Mouse (Mus musculus): ENCODE measurements around the gene Bglap. TPM values are rescaled to one million over a fixed set of nuclear protein-coding genes. Genes with fewer than 3 reads are reported as not detected.
A peak's percentile ranks its signal among the peaks of the same experiment; 100 is the strongest.

The Bglap gene
- polyA plus RNA-seq, 1 experiment: not detected

DNA sequence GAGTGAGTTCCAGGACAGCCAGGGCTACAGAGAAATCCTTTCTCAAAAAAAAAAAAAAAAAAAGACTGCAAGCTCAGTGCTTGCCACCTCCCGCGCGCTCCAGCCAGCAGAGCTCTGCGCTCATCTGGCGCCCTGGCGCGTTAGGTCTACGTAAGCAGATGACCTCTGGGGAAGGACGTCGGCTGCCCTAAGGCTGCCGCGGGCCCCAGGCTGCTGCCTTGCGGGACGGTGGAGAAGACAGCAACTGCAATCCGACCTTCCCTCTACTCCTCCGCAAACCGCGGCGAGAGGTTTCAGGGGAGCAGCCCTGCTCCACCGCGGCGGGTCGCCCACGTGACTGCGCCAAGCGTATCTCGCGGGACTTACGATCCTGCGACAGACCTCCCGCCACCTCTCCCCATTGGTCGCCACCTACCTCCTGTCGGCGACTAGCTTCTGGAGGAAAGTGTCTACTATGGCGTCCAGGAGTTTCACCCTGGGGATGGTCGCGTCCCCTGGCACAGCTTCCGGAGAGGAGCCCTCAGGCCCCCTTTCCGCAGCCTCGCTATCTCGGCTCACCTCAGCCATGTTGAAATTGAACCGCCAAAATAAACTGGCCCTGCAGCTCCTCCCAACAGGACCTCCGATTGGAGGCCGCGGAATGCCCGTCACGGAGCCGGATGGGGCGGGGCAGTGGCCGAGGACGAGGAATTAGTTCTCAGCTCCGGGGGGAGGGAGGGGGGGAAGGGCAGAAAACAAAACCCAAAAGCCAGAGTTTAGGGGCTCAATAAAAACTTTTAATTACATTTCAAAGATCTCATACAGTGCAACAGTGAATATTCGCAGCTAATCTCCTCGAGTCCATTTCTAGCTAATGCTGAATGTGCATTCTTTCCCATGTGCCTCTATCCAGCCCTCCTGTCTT lies 25.7 kb upstream of the Bglap start, which contains the start of gene Pmf1:
Pmf1 (minus strand) TSS at position 591 of the 904 bp plus-strand sequence.
- H3K36me3 ChIP-seq (ENCODE audit: control insufficient read depth, insufficient read depth, low read length): peaks cover 16% of the 10 kb centered on the region
- peaks cover 29% of the 10 kb centered on the region for H3K4me1 ChIP-seq (ENCODE audit: control insufficient read depth, insufficient read depth, insufficient read length, low read length)
- H3K27ac ChIP-seq (ENCODE audit: insufficient read depth, low read depth, low read length): peak within 1 kb of the TSS; percentile 94
- TF ChIP-seq CTCF (IDR thresholded peaks at IDR 0.05; ENCODE audit: extremely low read depth, insufficient read length, insufficient replicate concordance, low read depth, low read length): no peak
- peak; percentile 81 for TF ChIP-seq POLR2A (IDR thresholded peaks at IDR 0.05; ENCODE audit: low read depth, low read length)
- no peaks in the 10 kb centered on the region for H3K27me3 ChIP-seq (ENCODE audit: control insufficient read depth, insufficient read depth, low read length)
- peak within 1 kb of the TSS; percentile 78 for H3K4me3 ChIP-seq (ENCODE audit: low read depth, low read length)
- WGBS: under 1% methylated on average over 54 of the region's 54 CpGs

DNA sequence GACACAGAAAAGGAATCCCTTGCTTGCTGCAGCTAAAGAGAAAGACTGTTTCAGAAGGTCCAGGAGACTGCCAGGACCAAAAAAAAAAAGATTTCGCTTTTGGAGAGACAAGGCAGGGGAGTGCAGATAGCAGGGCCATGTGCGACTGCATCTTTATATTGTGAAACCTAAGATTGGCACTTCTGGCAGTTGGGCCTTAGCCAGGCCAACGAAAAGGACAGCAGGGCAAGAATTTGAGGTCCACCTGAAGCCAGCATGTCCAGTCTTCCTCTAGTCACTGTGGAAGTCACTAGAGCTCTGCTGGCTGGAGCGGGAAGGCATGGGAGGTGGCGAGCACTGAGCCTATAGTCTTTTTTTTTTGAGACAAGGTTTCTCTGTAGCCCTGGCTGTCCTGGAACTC lies 24.7 kb upstream of the Bglap start:
- Histone ChIP-seq H3K27ac (ENCODE audit: insufficient read depth, low read depth, low read length) (no peak overlapping the region), H3K36me3 (ENCODE audit: control insufficient read depth, insufficient read depth, low read length) (peaks cover 16% of the 10 kb centered on the region), H3K4me3 (ENCODE audit: low read depth, low read length) (peak overlapping the region; percentile 15), H3K27me3 (ENCODE audit: control insufficient read depth, insufficient read depth, low read length) (no peaks in the 10 kb centered on the region), H3K4me1 (ENCODE audit: control insufficient read depth, insufficient read depth, insufficient read length, low read length) (peaks cover 26% of the 10 kb centered on the region; the same call in 1 of the 2 replicates)
- TF ChIP-seq POLR2A (IDR thresholded peaks at IDR 0.05; ENCODE audit: low read depth, low read length) (no peak), CTCF (IDR thresholded peaks at IDR 0.05; ENCODE audit: extremely low read depth, insufficient read length, insufficient replicate concordance, low read depth, low read length) (no peak)
- 24% methylated on average over 5 of the region's 5 CpGs for WGBS

DNA sequence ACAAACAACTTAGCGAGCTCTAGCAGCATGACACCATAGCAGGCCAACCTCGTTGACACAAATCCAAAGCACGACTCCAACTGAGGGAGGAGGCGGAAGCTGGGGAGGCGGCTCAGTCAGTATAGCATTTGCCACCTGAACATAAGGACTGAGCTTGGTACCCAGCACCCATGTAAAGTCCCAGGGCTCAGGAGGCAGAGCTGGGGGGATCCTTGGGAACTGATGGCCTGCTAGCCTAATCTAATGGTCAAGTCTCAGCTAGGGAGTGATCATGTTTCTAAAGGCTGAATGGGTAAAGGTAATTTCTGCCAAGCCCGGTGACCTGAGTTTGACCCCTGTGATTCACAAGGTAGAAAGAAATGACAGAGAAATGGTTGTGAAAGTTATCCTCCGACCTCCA lies 23.3 kb upstream of the Bglap start:
- H3K4me1 ChIP-seq (ENCODE audit: control insufficient read depth, insufficient read depth, insufficient read length, low read length): peaks cover 24% of the 10 kb centered on the region; the same call in 1 of the 2 replicates
- WGBS: 45% methylated on average over 7 of the region's 7 CpGs

GRCm38 (mm10) chr3:88407090-88407489 lies 22.8 kb upstream of the Bglap start:
- Histone ChIP-seq H3K4me1 (ENCODE audit: control insufficient read depth, insufficient read depth, insufficient read length, low read length) (peaks cover 21% of the 10 kb centered on the region; the same call in 1 of the 2 replicates), H3K27ac (ENCODE audit: insufficient read depth, low read depth, low read length) (no peak overlapping the region), H3K4me3 (ENCODE audit: low read depth, low read length) (no peak overlapping the region), H3K27me3 (ENCODE audit: control insufficient read depth, insufficient read depth, low read length) (no peaks in the 10 kb centered on the region), H3K36me3 (ENCODE audit: control insufficient read depth, insufficient read depth, low read length) (peaks cover 6% of the 10 kb centered on the region)
- no peak for TF ChIP-seq POLR2A (IDR thresholded peaks at IDR 0.05; ENCODE audit: low read depth, low read length)
- TF ChIP-seq CTCF (IDR thresholded peaks at IDR 0.05; ENCODE audit: extremely low read depth, insufficient read length, insufficient replicate concordance, low read depth, low read length): peak; percentile 45; the same call in 1 of the 2 replicates
- WGBS: 1% methylated on average over 2 of the region's 2 CpGs

More for the DNA sequence above, 23.3 kb upstream of the Bglap start:
- TF ChIP-seq CTCF (IDR thresholded peaks at IDR 0.05; ENCODE audit: extremely low read depth, insufficient read length, insufficient replicate concordance, low read depth, low read length) (no peak), POLR2A (IDR thresholded peaks at IDR 0.05; ENCODE audit: low read depth, low read length) (no peak)
- H3K27ac ChIP-seq (ENCODE audit: insufficient read depth, low read depth, low read length): no peak overlapping the region
- no peak overlapping the region for H3K4me3 ChIP-seq (ENCODE audit: low read depth, low read length)
- H3K27me3 ChIP-seq (ENCODE audit: control insufficient read depth, insufficient read depth, low read length): no peaks in the 10 kb centered on the region
- peaks cover 10% of the 10 kb centered on the region for H3K36me3 ChIP-seq (ENCODE audit: control insufficient read depth, insufficient read depth, low read length)

GRCm38 (mm10) chr3:88403522-88404230 lies 19.4 kb upstream of the Bglap start:
- H3K4me1 ChIP-seq (ENCODE audit: control insufficient read depth, insufficient read depth, insufficient read length, low read length): peaks cover 9% of the 10 kb centered on the region; the same call in 1 of the 2 replicates
- no peak overlapping the region for H3K4me3 ChIP-seq (ENCODE audit: low read depth, low read length)
- TF ChIP-seq POLR2A (IDR thresholded peaks at IDR 0.05; ENCODE audit: low read depth, low read length): no peak
- TF ChIP-seq CTCF (IDR thresholded peaks at IDR 0.05; ENCODE audit: extremely low read depth, insufficient read length, insufficient replicate concordance, low read depth, low read length): no peak
- H3K36me3 ChIP-seq (ENCODE audit: control insufficient read depth, insufficient read depth, low read length): peaks cover 8% of the 10 kb centered on the region; the same call in 1 of the 2 replicates
- WGBS: 91% methylated on average over 10 of the region's 10 CpGs
- H3K27me3 ChIP-seq (ENCODE audit: control insufficient read depth, insufficient read depth, low read length): no peaks in the 10 kb centered on the region
- H3K27ac ChIP-seq (ENCODE audit: insufficient read depth, low read depth, low read length): no peak overlapping the region

- Histone ChIP-seq H3K4me1 (ENCODE audit: control insufficient read depth, insufficient read depth, insufficient read length, low read length) (no peaks in the 10 kb centered on the region), H3K4me3 (ENCODE audit: low read depth, low read length) (no peak overlapping the region), H3K36me3 (ENCODE audit: control insufficient read depth, insufficient read depth, low read length) (peaks cover 14% of the 10 kb centered on the region; the same call in 1 of the 2 replicates), H3K27ac (ENCODE audit: insufficient read depth, low read depth, low read length) (no peak overlapping the region), H3K27me3 (ENCODE audit: control insufficient read depth, insufficient read depth, low read length) (no peaks in the 10 kb centered on the region)
- 89% methylated on average over 2 of the region's 2 CpGs for WGBS
- no peak for TF ChIP-seq CTCF (IDR thresholded peaks at IDR 0.05; ENCODE audit: extremely low read depth, insufficient read length, insufficient replicate concordance, low read depth, low read length)
- TF ChIP-seq POLR2A (IDR thresholded peaks at IDR 0.05; ENCODE audit: low read depth, low read length): no peak
Measured at GRCm38 (mm10) chr3:88398666-88399065, 14.4 kb upstream of the Bglap start.
